Mouse (Mus musculus) lung, embryonic 15.5 days (tissue): ENCODE measurements around the gene Dusp19. TPM values are rescaled to one million over a fixed set of nuclear protein-coding genes. Genes with fewer than 3 reads are reported as not detected.

Experiments
- ATAC-seq: fragments of 200-750 bp; cut with Nextera tagmentation; 2 replicates; pipeline ENCODE4 v1.8.0; 2017; ENCODE audit warnings: moderate number of reproducible peaks, borderline replicate concordance; ENCODE audit not compliant: low FRiP score, low TSS enrichment; ENCODE audit errors: extremely low read depth
- H3K27ac ChIP-seq: fragments of 300-500 bp; sonication (generic); 2 replicates; pipeline ENCODE4 v1.5.1; 2015; ENCODE audit warnings: moderate library complexity, mild to moderate bottlenecking, inconsistent platforms
- H3K27me3 ChIP-seq: fragments of 300-500 bp; sonication (generic); 2 replicates; pipeline ENCODE4 v1.6.1; 2015; ENCODE audit warnings: inconsistent platforms
- H3K36me3 ChIP-seq: fragments of 300-500 bp; sonication (generic); 2 replicates; pipeline ENCODE4 v1.6.1; 2015; ENCODE audit warnings: inconsistent platforms
- H3K4me1 ChIP-seq: fragments of 300-500 bp; sonication (generic); 2 replicates; pipeline ENCODE4 v1.6.1; 2015; ENCODE audit warnings: inconsistent platforms
- H3K4me2 ChIP-seq: fragments of 300-500 bp; sonication (generic); 2 replicates; pipeline ENCODE4 v1.6.1; 2015; ENCODE audit warnings: inconsistent platforms, mild to moderate bottlenecking, moderate library complexity
- H3K4me3 ChIP-seq: fragments of 300-500 bp; sonication (generic); 2 replicates; pipeline ENCODE4 v1.5.1; 2015; ENCODE audit warnings: mild to moderate bottlenecking, inconsistent platforms
- H3K9ac ChIP-seq: fragments of 300-500 bp; sonication (generic); 2 replicates; pipeline ENCODE4 v1.6.1; 2015; ENCODE audit warnings: inconsistent platforms
- H3K9me3 ChIP-seq: fragments of 300-500 bp; sonication (generic); 2 replicates; pipeline ENCODE4 v1.6.1; 2016; ENCODE audit warnings: inconsistent platforms
- WGBS: fragments of 180-500 bp; shearing (Covaris S2); methylation state at CpG from one replicate; pipeline ENCODE4 v1.1.7; 2015; 5-methylcytosine and 5-hydroxymethylcytosine counted together
- microRNA counts: library from miRNA; unstranded; fragments of <30 nt; microRNA quantifications from one replicate; lab custom pipeline; 2016
- microRNA-seq: library from miRNA; unstranded; fragments of <30 nt; microRNA quantifications from one replicate; pipeline ENCODE4, GENCODE M21; 2016
- polyA plus RNA-seq: library from polyadenylated mRNA; unstranded; fragments of >200 nt; fragmentation: Nextera tagmentation; extraction: Ambion mirVana; gene quantifications from 2 replicates; pipeline ENCODE4 v1.2.1, GENCODE M21; 2015

The Dusp19 gene
- polyA plus RNA-seq, 1 experiment from 2014 or later: 15.5 TPM

DNA sequence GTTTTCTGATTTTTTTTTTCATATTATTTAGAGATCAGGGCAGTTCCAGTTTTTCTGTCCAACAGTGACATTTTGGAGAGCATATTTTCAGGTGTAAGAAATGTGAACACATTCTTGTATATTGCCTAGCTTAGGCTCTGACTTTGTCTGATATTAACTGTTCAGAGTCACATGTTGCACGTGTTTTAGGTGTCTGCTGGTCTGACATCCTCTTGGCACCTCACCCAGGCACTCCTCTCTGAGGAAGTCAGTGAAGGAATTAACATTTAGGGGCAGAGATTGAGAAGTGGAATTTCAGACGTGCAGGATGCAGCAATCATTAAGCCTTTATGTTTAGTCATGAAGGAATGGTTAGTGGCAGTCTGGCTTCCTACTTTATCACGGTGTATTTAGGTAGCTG lies 23.0 kb downstream of the Dusp19 start:
- peaks cover 20% of the 10 kb centered on the region for H3K36me3 ChIP-seq
- peaks cover 6% of the 10 kb centered on the region; the same call in 1 of the 2 replicates for H3K4me1 ChIP-seq
- ATAC-seq: no peak
- H3K9me3 ChIP-seq: no peaks in the 10 kb centered on the region
- H3K4me2 ChIP-seq: peak overlapping the region; percentile 57
- H3K27me3 ChIP-seq: no peaks in the 10 kb centered on the region
- WGBS: 39% methylated on average over 3 of the region's 3 CpGs
- H3K9ac ChIP-seq: no peak overlapping the region
- no peak overlapping the region for H3K27ac ChIP-seq
- H3K4me3 ChIP-seq: peak overlapping the region; percentile 67; the same call in 1 of the 2 replicates

DNA sequence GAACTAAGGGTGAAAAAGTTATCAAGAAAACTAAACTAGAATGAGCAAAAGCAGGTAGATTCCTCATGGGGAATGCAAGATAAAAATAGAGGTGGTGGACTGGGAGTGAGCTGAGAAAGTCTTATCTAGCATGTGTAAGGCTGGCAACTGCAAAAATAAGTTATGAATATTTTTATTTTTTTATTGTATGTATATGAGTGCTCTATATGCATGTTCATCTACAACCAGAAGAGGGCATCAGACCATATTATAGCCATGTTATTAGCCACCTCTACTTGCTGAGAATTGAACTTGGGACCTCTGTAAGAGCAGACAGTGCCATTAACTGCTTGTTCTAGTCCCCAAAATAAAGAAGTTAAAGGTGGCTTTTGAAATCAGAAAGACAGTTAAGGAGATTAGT lies 44.6 kb downstream of the Dusp19 start:
- Histone ChIP-seq H3K36me3 (peaks cover 21% of the 10 kb centered on the region), H3K4me1 (no peaks in the 10 kb centered on the region), H3K27me3 (no peaks in the 10 kb centered on the region), H3K4me2 (no peak overlapping the region), H3K9ac (no peak overlapping the region), H3K27ac (no peak overlapping the region), H3K9me3 (no peaks in the 10 kb centered on the region), H3K4me3 (no peak overlapping the region)
- no peak for ATAC-seq

DNA sequence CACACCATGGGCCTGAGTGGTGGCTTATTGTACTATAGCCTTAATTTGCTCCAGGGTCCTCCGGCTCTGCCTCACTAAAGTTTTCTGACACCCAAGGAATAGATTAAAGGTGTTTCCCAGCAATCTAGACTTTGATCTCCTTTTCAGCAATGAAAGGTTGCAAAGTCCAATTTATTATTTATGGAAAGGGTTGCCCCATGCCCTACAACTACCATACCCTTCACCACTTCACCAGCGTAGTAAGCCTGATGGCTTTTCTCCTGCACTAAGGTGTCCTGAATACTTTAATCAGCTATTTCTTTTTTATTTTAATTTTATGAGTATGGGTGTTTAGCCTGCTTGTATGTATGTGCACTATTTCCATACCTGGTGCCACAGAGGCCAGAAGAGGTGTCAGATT lies 45.8 kb downstream of the Dusp19 start:
- 91% methylated on average over 2 of the region's 2 CpGs for WGBS
- Histone ChIP-seq H3K27me3 (no peaks in the 10 kb centered on the region), H3K9me3 (no peaks in the 10 kb centered on the region), H3K4me2 (no peak overlapping the region), H3K9ac (no peak overlapping the region), H3K4me1 (no peaks in the 10 kb centered on the region), H3K4me3 (no peak overlapping the region), H3K27ac (no peak overlapping the region), H3K36me3 (peaks cover 16% of the 10 kb centered on the region)
- no peak for ATAC-seq

DNA sequence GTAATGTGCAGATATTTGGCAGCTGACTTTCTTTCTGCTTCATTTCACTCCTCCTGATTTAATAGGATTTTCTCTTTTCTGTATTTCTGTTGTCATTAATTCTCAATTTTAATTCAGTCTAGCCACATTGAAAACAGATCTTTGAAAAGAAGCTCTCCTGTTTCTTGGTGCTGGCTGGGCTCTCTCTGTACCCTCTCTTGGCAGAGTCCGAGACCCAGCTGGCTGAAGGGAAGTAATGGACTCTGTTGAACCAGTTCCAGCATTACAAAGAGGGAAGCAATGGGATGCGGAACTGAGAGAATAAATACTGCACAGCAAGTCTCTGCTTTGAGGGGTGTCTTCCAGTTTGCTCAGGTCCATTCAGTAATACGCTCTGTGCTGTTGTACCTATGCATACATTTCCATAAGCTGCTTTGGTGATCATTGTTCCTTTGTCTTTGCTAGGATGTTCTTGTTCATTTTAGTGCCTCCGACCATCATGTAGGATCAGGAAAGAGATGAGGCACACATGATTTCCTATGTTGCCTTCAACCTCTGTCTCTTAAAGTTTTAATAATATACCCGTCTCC lies 50.6 kb downstream of the Dusp19 start:
- Histone ChIP-seq H3K9me3 (no peaks in the 10 kb centered on the region), H3K4me1 (no peaks in the 10 kb centered on the region), H3K4me3 (no peak overlapping the region), H3K27me3 (no peaks in the 10 kb centered on the region), H3K36me3 (peaks cover 10% of the 10 kb centered on the region; the same call in 1 of the 2 replicates), H3K4me2 (no peak overlapping the region), H3K9ac (no peak overlapping the region), H3K27ac (no peak overlapping the region)
- no peak for ATAC-seq
- 90% methylated on average over 5 of the region's 5 CpGs for WGBS

DNA sequence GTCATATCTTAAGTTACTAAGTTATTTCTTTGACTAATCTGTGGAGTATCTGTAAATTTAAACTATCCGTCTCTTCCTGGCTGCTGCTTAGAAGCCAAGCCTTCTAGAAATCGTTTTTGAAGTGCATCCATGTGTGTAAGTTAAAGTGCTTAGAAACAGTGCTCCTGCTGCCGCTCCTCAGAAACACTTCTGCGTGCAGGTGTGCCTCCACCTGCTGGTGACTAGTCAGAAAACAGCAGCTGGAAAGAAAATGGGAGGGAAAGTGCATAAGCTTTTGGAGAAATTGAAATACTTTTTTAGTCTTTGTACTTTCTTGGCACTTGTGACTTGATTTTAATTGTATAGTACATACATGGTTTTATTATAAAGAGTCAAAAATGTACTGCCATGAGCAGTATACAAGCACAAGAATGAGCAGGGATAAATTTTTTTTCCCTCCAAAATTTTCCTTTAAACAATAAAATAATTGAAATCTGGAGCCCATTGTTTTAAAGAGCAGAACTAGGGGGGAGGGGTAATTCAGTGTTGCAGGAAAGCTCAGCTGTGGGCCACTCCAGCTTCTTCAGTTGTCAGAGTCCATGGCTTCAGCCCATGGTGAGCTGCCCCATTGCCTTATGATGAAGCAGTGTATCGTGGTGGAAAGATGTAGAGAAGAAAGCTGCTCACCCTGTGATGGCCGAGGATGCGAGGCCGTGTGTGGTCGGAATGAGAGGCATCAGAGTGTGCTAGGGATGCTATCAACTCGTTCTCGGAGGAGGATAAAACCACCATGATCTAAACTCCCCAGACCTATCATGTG lies 53.2 kb downstream of the Dusp19 start:
- Histone ChIP-seq H3K9me3 (no peaks in the 10 kb centered on the region), H3K4me2 (no peak overlapping the region), H3K27me3 (no peaks in the 10 kb centered on the region), H3K9ac (no peak overlapping the region), H3K4me3 (no peak overlapping the region), H3K36me3 (peaks cover 5% of the 10 kb centered on the region; the same call in 1 of the 2 replicates), H3K27ac (no peak overlapping the region), H3K4me1 (no peaks in the 10 kb centered on the region)
- ATAC-seq: no peak
- 75% methylated on average over 11 of the region's 11 CpGs for WGBS

DNA sequence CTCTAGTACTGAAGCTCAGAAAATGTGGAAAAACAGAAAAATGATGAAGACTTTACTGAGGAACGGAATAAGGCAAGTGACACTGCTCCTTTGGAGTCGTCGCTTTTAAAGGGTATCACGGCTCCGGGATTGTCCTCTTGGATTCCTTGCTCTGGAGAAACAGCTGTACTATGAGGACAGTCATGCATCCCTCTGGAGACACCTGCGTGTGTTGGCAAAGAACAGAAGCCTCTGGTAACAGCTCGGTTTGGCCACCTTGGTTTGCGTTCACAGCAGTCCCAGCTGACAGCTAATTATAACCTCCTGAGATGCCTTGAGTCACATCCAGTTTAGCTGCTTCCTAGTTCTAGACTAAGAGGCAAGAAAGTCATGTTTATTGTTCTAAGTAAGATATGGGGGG lies 62.0 kb downstream of the Dusp19 start:
- Histone ChIP-seq H3K27me3 (no peaks in the 10 kb centered on the region), H3K9ac (no peak overlapping the region), H3K4me2 (no peak overlapping the region), H3K4me1 (no peaks in the 10 kb centered on the region), H3K27ac (no peak overlapping the region), H3K36me3 (no peaks in the 10 kb centered on the region), H3K9me3 (no peaks in the 10 kb centered on the region), H3K4me3 (no peak overlapping the region)
- ATAC-seq: no peak
- 80% methylated on average over 8 of the region's 8 CpGs for WGBS

MicroRNAs within 50 kb of the gene (microRNA counts, 519-probe panel; counts per million panel counts)
- microRNA mmu-miR-684 (lab: Ali Mortazavi, UCI): 2,556 counts per million, percentile 57 among the panel's probes with 10 or more counts

Small RNAs within 50 kb of the gene (microRNA-seq; reads per million reads assigned to microRNA genes)
- gene Mir684-1: not detected

Other genes with a start within 250 kb of the Dusp19 start
- gene Frzb, start 169.4 kb upstream of the Dusp19 start, polyA plus RNA-seq: 1.3 and 1.9 TPM in 2 replicates
- gene Nckap1, start 35.7 kb upstream of the Dusp19 start, polyA plus RNA-seq: 76.0 and 76.2 TPM in 2 replicates
- gene Nup35, start 191 bp downstream of the Dusp19 start, polyA plus RNA-seq: 54.8 and 57.2 TPM in 2 replicates